Mouse (Mus musculus): Measurements from ENCODE around the gene Sept6.

Gene Sept6

DNA sequence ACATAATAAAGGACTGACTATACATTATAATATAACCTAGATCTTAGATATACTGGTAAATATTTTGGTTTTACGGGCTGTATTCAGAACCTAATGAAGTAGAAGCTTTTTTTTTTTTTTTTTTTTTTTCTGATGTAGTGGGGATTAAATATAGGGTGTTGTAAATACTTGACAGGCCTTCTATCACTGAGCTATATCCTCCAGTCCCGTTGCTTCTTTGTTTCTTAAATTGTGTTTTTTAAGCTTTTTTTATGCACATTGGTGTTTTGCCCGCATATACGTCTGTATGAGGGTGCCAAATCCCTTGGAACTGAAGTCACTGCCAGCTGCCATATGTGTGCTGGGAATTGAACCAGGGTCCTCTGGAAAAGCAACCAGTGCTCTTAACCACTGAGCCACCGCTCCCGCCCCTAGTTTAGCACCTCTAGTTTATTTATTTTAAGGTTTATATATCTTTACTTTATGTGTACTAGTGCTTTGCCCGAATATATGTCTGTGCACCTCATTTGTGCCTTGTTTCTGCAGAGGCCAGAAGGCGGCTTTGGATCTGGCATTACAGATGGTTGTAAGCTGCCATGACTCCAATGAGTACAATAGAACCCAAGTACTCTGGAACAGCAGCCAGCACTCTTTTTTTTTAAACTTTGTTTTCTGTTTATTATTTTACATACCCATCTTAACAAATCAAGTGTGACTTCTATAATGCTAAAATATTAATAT lies 126.8 kb downstream of the Sept6 start:
- peak in 1 of 2 experiments; percentile 42 for DNase-seq (ENCODE audit: low spot score in 2 of 2)

DNA sequence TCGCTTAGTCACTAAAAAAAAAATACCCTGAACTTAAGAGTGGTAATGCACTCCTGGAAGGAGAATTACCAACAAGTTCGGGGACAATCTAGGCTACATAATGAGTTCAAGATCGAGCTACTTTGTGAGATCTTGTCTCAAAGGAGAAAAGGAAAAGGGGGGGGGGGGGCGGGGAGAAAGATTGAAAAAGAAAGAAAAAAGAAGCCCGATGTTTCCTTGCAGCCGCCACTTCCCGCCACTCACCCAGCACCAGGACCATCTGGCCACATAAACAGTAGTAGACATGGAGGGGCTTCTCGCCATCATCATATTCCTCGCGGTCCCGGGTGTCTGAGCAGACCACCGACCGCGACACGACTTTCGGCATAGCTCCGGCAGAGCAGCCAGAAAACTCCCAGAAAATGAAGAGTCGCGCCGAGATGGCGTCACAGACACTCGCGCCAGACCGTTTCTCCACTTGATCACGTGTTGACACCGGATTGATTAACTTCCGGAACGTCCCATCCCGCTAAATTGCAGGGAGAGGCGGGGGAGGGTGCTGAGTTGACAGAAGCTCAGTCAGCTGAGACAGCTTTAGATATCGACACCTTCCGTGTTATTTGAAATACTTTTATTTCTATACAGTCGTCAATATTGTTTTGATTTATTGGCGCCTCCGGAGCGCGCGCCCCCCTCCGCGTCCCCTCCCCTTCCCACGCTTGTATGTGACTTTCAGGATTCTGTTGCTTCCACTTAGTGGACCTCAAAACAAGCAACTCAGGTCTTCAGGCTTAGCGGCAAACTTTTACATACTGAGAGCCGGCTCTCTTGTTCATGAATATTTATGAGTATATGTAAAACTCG lies 127.6 kb downstream of the Sept6 start:
- peak; percentile 76 to 81 for DNase-seq (ENCODE audit: low spot score in 2 of 2)
